Mouse (Mus musculus) E14TG2a.4 (cell line): Measurements from ENCODE around the gene Vmn1r166.
"Not testable (repeated sequence)": the region's sequence is repeated elsewhere in the genome, so short reads cannot be mapped to it uniquely, and the experiment has no call there.

Experiments used
- H3K27me3 ChIP-seq: 2 replicates; pipeline ENCODE4 v1.6.1; 2014; ENCODE audit warnings: low read length, control low read depth; ENCODE audit not compliant: insufficient read depth
- H3K36me3 ChIP-seq: 2 replicates; pipeline ENCODE4 v1.6.1; 2014; ENCODE audit warnings: low read length, control low read depth; ENCODE audit not compliant: insufficient read depth
- H3K4me1 ChIP-seq: replicated peaks from 2 replicates; pipeline ENCODE4 v1.6.1; 2014; ENCODE audit warnings: low read depth, low read length, control low read depth
- H3K4me3 ChIP-seq: replicated peaks from 2 replicates; pipeline ENCODE4 v1.5.1; 2014; ENCODE audit warnings: mild to moderate bottlenecking, low read length
- H3K9me3 ChIP-seq: 2 replicates; pipeline ENCODE4 v1.6.1; 2014; ENCODE audit warnings: low read length, control low read depth

Gene Vmn1r166

DNA sequence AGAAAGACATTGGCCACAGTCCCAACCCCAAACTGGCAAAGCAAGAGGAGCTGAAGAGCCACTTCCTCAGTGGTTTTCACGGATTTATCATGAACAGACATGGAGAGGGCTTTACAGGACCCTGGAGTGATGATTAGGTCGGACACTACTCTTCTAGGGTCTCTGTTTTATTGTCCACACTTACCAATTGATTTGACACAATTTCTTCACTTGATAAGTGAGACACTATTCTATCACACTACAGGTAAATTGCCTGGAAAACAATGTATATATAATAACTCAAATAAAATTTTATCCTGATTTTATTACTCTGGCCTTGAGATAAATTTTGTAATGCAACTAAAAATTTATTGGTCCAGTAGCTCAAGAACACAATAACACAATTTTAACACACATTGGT lies at the start of gene Vmn1r166:
Gene Vmn1r166, minus strand, starts transcription at position 101 of the 400 bp plus-strand sequence.
- not testable (repeated sequence) for H3K9me3 ChIP-seq, H3K4me1 ChIP-seq, H3K27me3 ChIP-seq, H3K36me3 ChIP-seq, H3K4me3 ChIP-seq

DNA sequence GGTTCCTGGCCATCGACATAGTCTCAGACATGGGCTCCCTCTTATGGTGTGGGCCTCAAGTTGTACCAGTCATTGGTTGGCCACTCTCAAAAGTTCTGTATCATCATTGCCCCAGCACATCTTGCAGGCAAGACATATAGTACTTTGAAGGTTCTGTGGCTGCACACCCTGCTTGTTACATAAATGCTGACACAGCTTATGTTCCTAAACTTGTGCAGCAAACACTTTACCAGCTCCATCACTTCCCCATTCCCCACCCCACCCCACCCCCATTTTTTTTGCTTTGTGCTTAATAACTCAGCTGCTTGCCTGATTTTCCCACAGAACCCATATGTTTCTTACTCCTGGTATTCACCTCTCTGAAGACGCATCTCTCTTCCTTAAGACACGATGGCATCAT lies 49.4 kb upstream of the Vmn1r166 start, which contains the start of gene Nlrp4e:
Gene Nlrp4e, plus strand, starts transcription at position 301 of the 400 bp plus-strand sequence.
- not testable (repeated sequence) for H3K4me1 ChIP-seq, H3K27me3 ChIP-seq, H3K9me3 ChIP-seq, H3K4me3 ChIP-seq, H3K36me3 ChIP-seq

DNA sequence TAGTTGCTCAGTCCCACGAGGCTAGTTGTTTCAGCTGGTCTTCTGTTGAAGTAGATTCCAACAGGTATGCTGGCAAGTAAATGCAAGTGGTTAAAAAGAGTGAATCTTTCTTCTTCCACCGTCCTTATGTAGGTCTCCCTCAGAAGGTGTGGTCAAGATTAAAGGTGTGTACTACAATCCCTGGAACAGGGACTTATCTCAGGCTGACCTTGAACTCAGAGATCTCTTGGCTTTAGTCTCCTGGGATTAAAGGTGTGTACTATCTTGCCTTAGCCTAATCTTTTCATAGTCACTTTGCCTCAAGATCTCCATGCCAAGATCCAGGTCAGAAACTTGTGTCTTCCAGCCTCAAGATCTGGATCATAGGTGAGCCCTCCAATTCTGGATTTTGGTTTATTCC lies 27.3 kb upstream of the Vmn1r166 start, which contains the start of gene Gm6902:
Gene Gm6902, minus strand, starts transcription at position 101 of the 400 bp plus-strand sequence.
- H3K36me3 ChIP-seq, H3K27me3 ChIP-seq, H3K4me3 ChIP-seq, H3K9me3 ChIP-seq, H3K4me1 ChIP-seq: not testable (repeated sequence)

DNA sequence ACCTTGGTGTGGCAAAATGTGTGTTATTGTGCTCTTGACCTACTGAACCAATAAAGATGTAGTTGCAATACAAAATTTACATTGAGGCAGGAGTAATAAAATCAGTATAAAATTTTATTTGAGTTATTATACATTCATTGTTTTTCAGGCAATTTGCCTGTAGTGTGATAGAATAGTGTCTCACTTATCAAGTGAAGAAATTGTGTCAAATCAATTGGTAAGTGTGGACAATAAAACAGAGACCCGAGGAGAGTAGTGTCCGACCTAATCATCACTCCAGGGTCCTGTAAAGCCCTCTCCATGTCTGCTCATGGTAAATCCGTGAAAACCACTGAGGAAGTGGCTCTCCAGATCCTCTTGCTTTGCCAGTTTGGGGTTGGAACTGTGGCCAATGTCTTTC lies 34.5 kb downstream of the Vmn1r166 start, which contains the start of gene Vmn1r165:
Gene Vmn1r165, plus strand, starts transcription at position 301 of the 400 bp plus-strand sequence.
- not testable (repeated sequence) for H3K4me3 ChIP-seq, H3K36me3 ChIP-seq, H3K9me3 ChIP-seq, H3K27me3 ChIP-seq, H3K4me1 ChIP-seq
